ENCODE assay signal across 8 mouse cellular contexts in genomic region chr16:30873493-30874211, GRCm38 (mm10).
DNase-seq lines count a peak whose midpoint lies in the region; ATAC-seq and TF ChIP-seq lines count a peak whose summit lies in the region.

No protein-coding gene starts in this region.

- no peak for TF ChIP-seq CTCF in E14TG2a.4 (conservative IDR thresholded peaks at IDR 0.05; ENCODE audit: low read length)

- peak overlapping the region; percentile 18; the same call in 1 of the 2 replicates for H3K4me2 ChIP-seq in hindbrain, embryonic 16.5 days (ENCODE audit: low read length)
- H3K4me2 ChIP-seq in liver, embryonic 15.5 days = peak overlapping the region; percentile 11

- no peaks in the 10 kb centered on the region for H3K9me3 ChIP-seq in E14TG2a.4 (ENCODE audit: low read length)
- no peaks in the 10 kb centered on the region for H3K9me3 ChIP-seq in hindbrain, embryonic 16.5 days (ENCODE audit: control insufficient read depth, low read length)
- no peaks in the 10 kb centered on the region for H3K9me3 ChIP-seq in liver, embryonic 15.5 days (replicated peaks)

- H3K27ac ChIP-seq in hindbrain, embryonic 16.5 days (ENCODE audit: low read depth, low read length) = peak overlapping the region; percentile 66; the same call in 1 of the 2 replicates
- H3K27ac ChIP-seq in liver, embryonic 15.5 days (replicated peaks) = no peak overlapping the region

- no peaks in the 10 kb centered on the region for H3K36me3 ChIP-seq in E14TG2a.4 (ENCODE audit: insufficient read depth, low read length)
- no peaks in the 10 kb centered on the region for H3K36me3 ChIP-seq in hindbrain, embryonic 16.5 days (ENCODE audit: control insufficient read depth, insufficient read depth, low read length)
- H3K36me3 ChIP-seq in liver, embryonic 15.5 days (replicated peaks) = no peaks in the 10 kb centered on the region

- peak overlapping the region; percentile 68 for H3K4me3 ChIP-seq in E14TG2a.4 (replicated peaks; ENCODE audit: low read length)
- no peak overlapping the region for H3K4me3 ChIP-seq in hindbrain, embryonic 16.5 days (ENCODE audit: low read length)
- no peak overlapping the region for H3K4me3 ChIP-seq in liver, embryonic 15.5 days (replicated peaks)

- peak; percentile 80 for ATAC-seq in hindbrain, embryonic 16.5 days
- ATAC-seq in liver, embryonic 15.5 days (ENCODE audit: insufficient read depth) = no peak
- no peak for ATAC-seq in CD4-positive, CD25-positive, alpha-beta regulatory T cell, adult 4 months

- H3K27me3 ChIP-seq in E14TG2a.4 (ENCODE audit: insufficient read depth, low read length) = peaks cover 4% of the 10 kb centered on the region; the same call in 1 of the 2 replicates
- H3K27me3 ChIP-seq in hindbrain, embryonic 16.5 days (replicated peaks; ENCODE audit: control insufficient read depth, insufficient read depth, low read length) = no peaks in the 10 kb centered on the region
- H3K27me3 ChIP-seq in liver, embryonic 15.5 days = no peaks in the 10 kb centered on the region

- 24% methylated on average over 26 of the region's 26 CpGs for WGBS in hindbrain, embryonic 16.5 days
- 37% methylated on average over 26 of the region's 26 CpGs for WGBS in liver, embryonic 15.5 days (ENCODE audit: insufficient replicate concordance)

- intact Hi-C loops in gastrocnemius, postnatal 36 days (cut with DNase I) = loop anchor here (5.0 kb wide), 2 partner anchors 104 to 276 kb away; partner anchors contain the start of gene Fam43a

- H3K9ac ChIP-seq in hindbrain, embryonic 16.5 days (ENCODE audit: low read depth, low read length) = no peak overlapping the region
- no peak overlapping the region for H3K9ac ChIP-seq in liver, embryonic 15.5 days

- DNase-seq in c-Kit-positive CD71-negative TER-119-negative erythroid progenitor cells, embryonic 14.5 days (ENCODE audit: low read depth) = peak; percentile 13
- peak; percentile 46 for DNase-seq in gastrocnemius, postnatal 36 days
- peak; percentile 55 for DNase-seq in skeletal muscle tissue, adult 2 months (ENCODE audit: low read depth, low spot score)
- no peak for DNase-seq in ovary, postnatal 10 days (ENCODE audit: low spot score)

- peaks cover 67% of the 10 kb centered on the region for H3K4me1 ChIP-seq in E14TG2a.4 (replicated peaks; ENCODE audit: low read depth, low read length)
- H3K4me1 ChIP-seq in hindbrain, embryonic 16.5 days (ENCODE audit: control insufficient read depth, insufficient read depth, low read depth, low read length) = peaks cover 9% of the 10 kb centered on the region
- peaks cover 8% of the 10 kb centered on the region for H3K4me1 ChIP-seq in liver, embryonic 15.5 days (replicated peaks)
